Mouse (Mus musculus) heart, adult 2 months (tissue): ENCODE data around the gene Scgn. TPM values are rescaled to one million over a fixed set of nuclear protein-coding genes. Genes with fewer than 3 reads are reported as not detected.

Experiments used
- DNase-seq, 2 experiments: peaks; one replicate each; pipeline ENCODE4 v3.0.0; 2021
- H3K27ac ChIP-seq: fragments of 200-600 bp; 2 replicates; pipeline ENCODE4 v1.8.1; 2022
- H3K27me3 ChIP-seq: fragments of 200-500 bp; 2 replicates; pipeline ENCODE4 v1.6.1; 2012; ENCODE audit warnings: mild to moderate bottlenecking, low read length, inconsistent platforms, mixed read lengths; ENCODE audit not compliant: control insufficient read depth, insufficient read depth
- H3K36me3 ChIP-seq: fragments of 200-500 bp; 2 replicates; pipeline ENCODE4 v1.6.1; 2012; ENCODE audit warnings: low read length, inconsistent platforms; ENCODE audit not compliant: control insufficient read depth, insufficient read depth
- H3K4me1 ChIP-seq: fragments of 200-500 bp; 2 replicates; pipeline ENCODE4 v1.6.1; 2011; ENCODE audit warnings: low read length; ENCODE audit not compliant: control insufficient read depth, insufficient read depth
- H3K4me3 ChIP-seq: fragments of 200-600 bp; 2 replicates; pipeline ENCODE4 v1.8.1; 2022
- H3K79me2 ChIP-seq: fragments of 200-500 bp; replicated peaks from 2 replicates; pipeline ENCODE4 v1.6.1; 2012; ENCODE audit warnings: mild to moderate bottlenecking, inconsistent platforms, low read length, moderate library complexity, mixed read lengths; ENCODE audit not compliant: control insufficient read depth, insufficient read depth
- H3K9ac ChIP-seq: fragments of 200-500 bp; 2 replicates; pipeline ENCODE4 v1.6.1; 2012; ENCODE audit warnings: low read depth, mild to moderate bottlenecking, control low read depth, inconsistent platforms, low read length, mixed read lengths
- CTCF ChIP-seq: fragments of 200-600 bp; IDR thresholded peaks from 2 replicates; pipeline ENCODE4 v1.8.1; 2022; ENCODE audit warnings: antibody characterized with exemption, mild to moderate bottlenecking, moderate library complexity
- EP300 ChIP-seq: fragments of 200-500 bp; IDR thresholded peaks from 2 replicates; pipeline ENCODE4 v1.6.1; 2011; ENCODE audit warnings: low read depth, low read length, control low read depth; ENCODE audit not compliant: insufficient read depth
- POLR2A ChIP-seq: fragments of 200-500 bp; IDR thresholded peaks from 2 replicates; pipeline ENCODE4 v1.6.1; 2011; ENCODE audit warnings: mild to moderate bottlenecking, low read depth, low read length, control low read depth; ENCODE audit not compliant: insufficient read depth
- WGBS: fragments of 180-500 bp; shearing (Covaris S2); methylation state at CpG from one replicate; pipeline ENCODE4 v1.1.7; 2018; 5-methylcytosine and 5-hydroxymethylcytosine counted together
- intact Hi-C: fragments of 180-260 bp; cut with DNase I; formaldehyde crosslinking; loops from one replicate; pipeline ENCODE4 v1.15.1; 2025
- polyA plus RNA-seq: library from polyadenylated mRNA; depleted of rRNA; stranded (reverse); fragments of >200 nt; gene quantifications from 2 replicates; pipeline ENCODE4 v1.2.3, GENCODE M21; 2012
- total RNA-seq, 2 experiments: library from RNA; stranded (reverse); gene quantifications; 2 replicates each; pipeline ENCODE4 v1.2.3; 2021

Scgn gene
- total and polyA plus RNA-seq, 3 experiments = not detected

GRCm38 (mm10) chr13:24005528-24005927, 14.5 kb upstream of the Scgn start:
- Histone ChIP-seq H3K9ac (no peak overlapping the region), H3K36me3 (no peaks in the 10 kb centered on the region), H3K79me2 (no peaks in the 10 kb centered on the region), H3K4me1 (no peaks in the 10 kb centered on the region), H3K27me3 (no peaks in the 10 kb centered on the region), H3K4me3 (no peak overlapping the region), H3K27ac (no peak overlapping the region)
- intact Hi-C loops = no loop called here
- no peak for TF ChIP-seq EP300
- no peak for TF ChIP-seq CTCF
- no peak for TF ChIP-seq POLR2A
- 76% methylated on average over 2 of the region's 2 CpGs for WGBS
- no peak for DNase-seq

- Histone ChIP-seq H3K36me3 (no peaks in the 10 kb centered on the region), H3K27me3 (no peaks in the 10 kb centered on the region), H3K9ac (no peak overlapping the region), H3K27ac (no peak overlapping the region), H3K4me1 (no peaks in the 10 kb centered on the region), H3K4me3 (no peak overlapping the region), H3K79me2 (no peaks in the 10 kb centered on the region)
- DNase-seq = no peak
- WGBS = 51% methylated on average over 2 of the region's 2 CpGs
- TF ChIP-seq EP300 (no peak), POLR2A (no peak), CTCF (no peak)
- intact Hi-C loops = no loop called here
These were observed 10.8 kb upstream of the Scgn start for GRCm38 (mm10) chr13:24001797-24002196.

- Histone ChIP-seq H3K4me1 (no peaks in the 10 kb centered on the region), H3K27ac (no peak overlapping the region), H3K9ac (no peak overlapping the region), H3K79me2 (no peaks in the 10 kb centered on the region), H3K36me3 (no peaks in the 10 kb centered on the region), H3K27me3 (no peaks in the 10 kb centered on the region), H3K4me3 (no peak overlapping the region)
- WGBS = 72% methylated on average over 2 of the region's 2 CpGs
- no peak for DNase-seq
- intact Hi-C loops = no loop called here
- TF ChIP-seq EP300 (no peak), CTCF (no peak), POLR2A (no peak)
These were observed 10.1 kb upstream of the Scgn start for GRCm38 (mm10) chr13:24001081-24001480.

GRCm38 (mm10) chr13:23998826-23999225, 7.8 kb upstream of the Scgn start:
- H3K27ac ChIP-seq = no peak overlapping the region
- WGBS = 48% methylated on average over 2 of the region's 2 CpGs
- no peak overlapping the region for H3K9ac ChIP-seq
- intact Hi-C loops = no loop called here
- no peak for DNase-seq
- no peaks in the 10 kb centered on the region for H3K4me1 ChIP-seq
- H3K36me3 ChIP-seq = no peaks in the 10 kb centered on the region
- no peak for TF ChIP-seq EP300
- no peak for TF ChIP-seq CTCF
- TF ChIP-seq POLR2A = no peak
- no peaks in the 10 kb centered on the region for H3K27me3 ChIP-seq
- no peak overlapping the region for H3K4me3 ChIP-seq
- no peaks in the 10 kb centered on the region for H3K79me2 ChIP-seq

- H3K4me3 ChIP-seq = no peak overlapping the region
- no peak overlapping the region for H3K27ac ChIP-seq
- no peak for DNase-seq
- intact Hi-C loops = no loop called here
- H3K9ac ChIP-seq = no peak overlapping the region
- H3K27me3 ChIP-seq = peaks cover 2% of the 10 kb centered on the region; the same call in 1 of the 2 replicates
- TF ChIP-seq EP300 (no peak), POLR2A (no peak), CTCF (no peak)
- no peaks in the 10 kb centered on the region for H3K79me2 ChIP-seq
- 63% methylated on average over 3 of the region's 3 CpGs for WGBS
- H3K36me3 ChIP-seq = no peaks in the 10 kb centered on the region
- no peaks in the 10 kb centered on the region for H3K4me1 ChIP-seq
These were observed 3.7 kb upstream of the Scgn start for GRCm38 (mm10) chr13:23994756-23995155.

GRCm38 (mm10) chr13:23994024-23994423, 3.0 kb upstream of the Scgn start:
- TF ChIP-seq CTCF = no peak
- no peak for TF ChIP-seq EP300
- TF ChIP-seq POLR2A = no peak
- Histone ChIP-seq H3K36me3 (no peaks in the 10 kb centered on the region), H3K27me3 (peaks cover 2% of the 10 kb centered on the region; the same call in 1 of the 2 replicates), H3K4me3 (no peak overlapping the region), H3K9ac (no peak overlapping the region), H3K79me2 (no peaks in the 10 kb centered on the region), H3K27ac (no peak overlapping the region), H3K4me1 (no peaks in the 10 kb centered on the region)
- no peak for DNase-seq
- intact Hi-C loops = no loop called here
- 15% methylated on average over 9 of the region's 9 CpGs for WGBS
